Mouse (Mus musculus) lung, postnatal 25 days (tissue): Measurements from ENCODE around the gene Mrpl52.

Experiments used
- DNase-seq: peaks from one replicate; pipeline ENCODE4 v3.0.0; 2022; ENCODE audit warnings: low spot score

Mrpl52 gene

DNA sequence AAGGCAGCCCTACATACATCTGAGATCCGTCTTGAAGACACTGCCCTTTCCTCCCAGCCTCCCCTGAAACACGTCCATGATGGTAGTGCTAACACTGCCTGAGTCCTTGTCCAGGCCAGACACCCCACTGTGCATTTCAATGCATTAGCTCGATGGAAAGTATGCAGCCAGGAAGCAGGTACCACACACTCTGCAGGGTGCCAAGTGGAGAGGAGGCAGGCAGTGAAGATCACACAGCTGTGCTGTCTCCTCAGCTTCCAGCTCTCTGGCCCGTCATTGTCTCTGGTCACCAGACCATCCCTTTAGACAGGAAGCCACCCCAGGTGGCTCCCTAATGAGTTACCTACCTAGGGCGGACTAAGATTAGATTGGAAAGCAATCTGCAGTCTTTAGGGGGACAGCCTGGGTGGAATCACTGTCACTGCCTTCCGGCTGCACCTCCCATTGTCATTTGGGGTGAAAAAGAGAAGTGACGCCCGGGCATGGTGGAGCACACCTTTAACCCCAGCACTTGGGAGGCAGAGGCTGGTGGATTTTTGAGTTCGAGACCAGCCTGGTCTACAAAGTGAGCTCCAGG lies 14.6 kb upstream of the Mrpl52 start:
- DNase-seq, result no peak

DNA sequence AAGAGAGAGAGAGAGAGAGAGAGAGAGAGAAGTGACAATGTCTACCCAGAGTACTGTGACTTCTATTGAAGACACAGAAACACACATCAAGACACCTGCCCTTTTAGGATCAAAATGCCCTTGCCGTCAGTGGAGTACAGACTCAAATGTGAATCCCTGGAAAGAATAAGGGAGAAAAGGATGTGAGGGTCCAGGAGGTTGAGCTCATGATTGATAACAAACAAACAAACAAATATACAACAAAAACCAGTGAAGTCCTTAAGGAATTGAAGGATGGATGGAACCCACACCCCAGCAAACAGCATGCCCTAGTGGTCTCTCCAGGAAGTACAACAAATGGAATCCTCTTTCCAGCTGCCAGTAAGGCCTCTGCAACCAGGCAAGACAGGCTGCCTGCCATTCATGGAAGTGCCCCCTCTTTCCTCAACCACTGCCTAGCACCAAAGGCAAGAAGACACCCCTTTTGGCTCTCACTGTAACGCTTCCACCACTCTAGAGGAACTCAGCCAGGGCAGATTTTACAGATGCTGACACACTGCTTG lies 14.0 kb upstream of the Mrpl52 start:
- DNase-seq, result peak; percentile 75

DNA sequence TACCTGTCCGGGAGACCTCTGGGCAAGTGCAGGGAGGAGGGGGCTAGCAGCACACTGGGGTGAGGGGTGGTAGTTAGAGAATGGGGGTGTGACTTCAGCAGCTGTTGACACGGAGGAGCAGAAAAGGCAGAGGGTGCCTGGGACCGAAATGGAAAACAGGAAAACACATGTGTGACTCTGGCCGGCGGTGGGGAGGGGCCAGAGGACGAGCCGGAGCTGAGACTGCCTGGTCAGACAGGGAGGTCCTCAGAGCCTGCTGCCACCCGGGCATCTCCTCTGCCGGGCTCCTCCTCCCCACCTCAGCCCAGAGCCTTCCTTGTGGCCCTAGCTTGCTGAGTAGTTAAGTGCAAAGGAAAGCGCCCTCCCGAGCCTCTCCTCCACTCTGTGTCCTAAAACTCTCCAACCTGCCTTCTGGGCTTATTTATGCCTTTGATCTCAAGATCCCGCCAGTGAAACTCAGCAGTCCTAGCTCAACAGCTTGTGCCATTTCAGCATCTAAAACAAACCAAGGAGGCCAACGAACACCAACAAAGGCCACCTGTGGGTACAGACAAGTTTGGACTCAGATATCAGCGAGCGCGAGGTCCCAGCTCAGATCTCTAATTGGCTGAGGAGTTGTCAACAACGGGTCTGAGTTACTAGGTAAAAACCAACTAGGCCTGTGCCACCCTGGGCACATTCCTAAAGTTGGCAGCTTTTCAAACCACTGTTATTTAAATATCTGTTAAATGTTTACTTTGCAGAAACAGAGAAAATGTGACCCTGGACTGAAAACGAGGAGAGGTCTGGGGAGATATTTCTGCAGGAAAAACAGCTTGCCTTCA lies 12.6 kb upstream of the Mrpl52 start:
- DNase-seq, result peak; percentile 56

DNA sequence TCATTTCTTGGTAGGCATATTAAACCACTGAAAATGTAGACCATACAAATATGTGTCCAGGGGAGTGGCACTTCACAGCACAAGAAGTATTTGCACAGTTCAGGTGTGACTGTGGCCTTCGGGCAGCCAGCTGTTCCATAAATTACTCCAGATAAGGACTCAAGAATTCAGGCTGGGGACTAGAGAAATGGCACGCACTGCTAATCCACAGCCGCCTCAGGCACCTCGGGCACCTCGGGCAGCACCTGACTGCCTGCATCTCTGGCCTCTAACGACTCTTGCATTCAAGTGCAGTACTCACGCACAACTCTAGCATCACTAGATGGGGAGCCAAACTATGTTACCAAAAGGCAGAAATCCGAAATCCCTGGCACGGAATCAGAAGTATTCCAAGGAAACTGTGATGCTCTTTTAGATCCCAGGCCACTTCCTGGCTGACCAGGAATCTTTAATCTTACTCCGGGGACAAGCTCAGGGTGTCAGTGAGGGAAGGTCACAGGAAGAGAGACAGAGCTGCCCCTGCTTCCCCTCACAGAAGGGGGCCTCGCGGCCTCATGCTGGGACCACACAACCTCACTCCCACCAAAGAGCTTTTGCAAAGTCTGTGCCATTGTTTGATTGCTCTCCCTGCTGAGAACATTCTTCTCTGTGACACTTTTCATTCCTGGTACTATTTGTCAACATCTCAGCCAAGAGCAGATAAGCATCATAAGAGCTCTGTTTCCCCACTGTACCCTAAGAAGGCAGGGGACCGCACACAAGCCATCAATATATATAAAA lies 11.3 kb upstream of the Mrpl52 start:
- DNase-seq, result peak; percentile 62

DNA sequence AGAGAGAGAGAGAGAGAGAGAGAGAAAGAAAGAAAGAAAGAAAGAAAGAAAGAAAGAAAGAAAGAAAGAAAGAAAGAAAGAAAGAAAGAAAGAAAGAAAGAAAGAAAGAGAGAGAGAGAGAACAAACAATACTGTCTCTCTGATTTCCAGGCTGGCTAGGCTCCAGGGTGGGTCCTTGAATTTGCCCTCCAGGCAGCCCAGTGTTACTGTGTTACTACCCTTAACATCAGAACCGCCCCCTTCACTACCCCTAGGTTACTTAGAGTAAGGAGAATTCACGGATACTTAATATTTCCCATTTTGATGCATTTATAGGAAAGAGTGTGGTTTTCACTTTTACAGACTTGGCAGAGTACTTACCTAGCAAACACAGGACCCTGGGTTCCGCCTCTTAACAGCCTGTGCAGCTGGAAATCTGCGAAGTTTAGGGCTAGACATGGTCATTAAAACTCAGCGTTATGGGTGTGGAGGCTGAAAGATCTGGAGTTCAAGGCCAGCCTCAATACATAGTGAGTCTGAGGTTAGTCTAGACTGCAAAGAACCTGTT lies 10.4 kb upstream of the Mrpl52 start:
- DNase-seq, result no peak

DNA sequence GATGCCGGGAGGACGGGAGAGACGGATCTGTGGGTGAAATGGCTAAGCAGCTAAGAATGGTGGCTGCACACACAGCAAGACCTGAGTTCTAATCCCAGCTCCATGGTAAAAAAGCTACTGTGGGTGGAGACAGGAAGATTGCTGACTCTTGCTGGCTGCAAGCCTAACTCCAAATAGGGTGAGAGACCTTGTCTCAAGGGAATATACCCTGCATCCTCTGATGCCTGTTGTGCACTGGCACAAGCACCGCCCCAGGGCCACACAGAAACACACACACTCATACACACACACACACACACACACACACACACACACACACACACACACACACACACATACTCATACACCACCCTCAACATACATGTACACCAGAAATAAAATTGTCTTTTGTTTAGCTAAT lies 9.9 kb upstream of the Mrpl52 start:
- DNase-seq, result no peak

DNA sequence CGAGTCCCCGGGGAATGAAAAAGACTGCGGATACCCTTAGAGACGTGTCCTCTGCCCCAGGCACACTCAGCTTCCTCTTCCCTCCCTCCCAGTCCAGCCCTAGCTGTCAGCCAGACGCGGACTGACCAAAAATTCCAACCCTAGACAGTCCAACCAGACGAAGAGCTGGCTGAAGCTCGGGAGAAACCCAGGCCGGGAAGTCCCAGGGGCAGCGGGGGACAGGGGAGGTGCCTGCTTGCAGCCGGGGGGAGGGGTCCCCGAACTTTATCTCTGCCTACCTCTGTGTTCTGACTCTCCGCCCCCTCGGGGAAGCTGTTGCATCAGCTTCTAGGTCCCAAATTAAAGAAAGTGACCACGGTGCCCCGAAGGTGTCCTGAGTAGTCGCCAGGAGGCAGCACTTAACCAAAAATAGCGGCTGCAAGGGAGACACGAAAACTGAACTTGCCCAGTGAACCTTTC lies 9.1 kb upstream of the Mrpl52 start, which contains the start of gene Slc7a7:
Slc7a7 (minus strand) TSS at position 158 of the 459 bp plus-strand sequence.
- peak; percentile 36 for DNase-seq

DNA sequence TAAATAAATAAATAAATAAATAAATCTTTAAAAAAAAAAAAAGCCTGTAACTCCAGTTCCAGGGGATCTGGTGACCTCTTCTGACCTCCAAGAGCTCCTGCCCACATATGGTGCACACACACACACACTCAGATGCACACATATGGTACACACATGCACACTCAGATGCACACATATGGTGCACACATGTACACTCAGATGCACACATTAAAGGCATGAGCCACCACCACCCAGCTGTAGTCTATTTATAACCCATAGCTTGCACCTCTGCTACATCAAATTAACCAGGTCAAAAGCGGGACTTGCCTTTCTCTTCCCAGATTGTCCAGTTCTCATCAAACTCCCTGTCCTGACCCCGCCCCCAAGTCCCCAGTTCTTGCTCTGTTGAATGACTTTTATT lies 5.7 kb upstream of the Mrpl52 start:
- no peak for DNase-seq

DNA sequence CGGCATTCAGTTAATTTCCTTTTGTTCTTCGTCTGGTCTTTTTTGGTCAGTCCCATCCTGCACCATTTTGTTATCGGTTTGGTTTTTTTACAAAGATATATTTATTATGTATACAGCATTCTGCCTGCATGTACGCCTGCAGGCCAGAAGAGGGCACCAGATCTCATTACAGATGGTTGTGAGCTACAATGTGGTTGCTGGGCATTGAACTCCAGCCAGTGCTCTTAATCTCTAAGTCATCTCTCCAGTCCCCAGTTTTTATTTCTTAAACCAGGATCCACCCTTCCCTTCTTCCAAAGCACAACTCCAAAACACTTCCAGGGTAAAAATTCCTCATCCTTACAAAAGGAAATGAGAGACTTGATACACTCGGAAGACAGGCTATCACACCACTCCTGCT lies 3.3 kb upstream of the Mrpl52 start:
- no peak for DNase-seq

DNA sequence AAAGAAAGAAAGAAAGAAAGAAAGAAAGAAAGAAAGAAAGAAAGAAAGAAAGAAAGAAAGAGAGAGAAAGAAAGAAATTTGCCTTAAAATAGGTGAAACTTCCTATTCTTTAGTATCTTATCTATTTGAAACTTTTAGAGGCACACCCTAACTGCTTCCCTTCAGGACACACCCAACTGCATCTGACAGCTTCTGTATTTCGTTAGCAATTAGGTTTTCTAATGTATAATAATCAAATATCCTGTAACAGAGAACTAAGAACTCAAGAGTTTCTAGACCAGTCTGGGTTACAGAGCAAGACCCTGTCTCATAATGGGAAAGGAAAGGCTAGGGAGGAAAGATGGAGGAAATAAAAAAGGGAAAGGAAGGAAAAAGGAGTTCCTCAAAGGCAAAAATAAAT lies 2.1 kb upstream of the Mrpl52 start:
- no peak for DNase-seq

DNA sequence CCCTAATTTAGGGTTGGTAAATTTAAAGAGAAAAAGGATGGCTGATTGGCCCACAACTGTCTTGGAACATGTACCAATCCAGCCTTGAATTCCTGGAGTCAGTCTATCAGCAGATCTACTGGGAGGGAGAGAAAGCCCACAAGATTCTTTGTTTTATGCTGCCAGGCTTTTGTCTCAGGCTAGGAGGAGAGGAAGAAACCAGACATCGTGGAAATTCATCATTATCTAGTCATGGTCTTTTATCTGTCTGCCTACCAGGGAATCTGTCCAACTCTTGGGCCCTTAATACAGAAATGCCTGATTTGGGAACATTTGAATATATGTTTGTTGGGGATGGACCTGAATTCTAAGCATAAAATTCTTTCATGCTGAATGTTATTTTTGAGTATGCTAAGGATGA lies 1.2 kb upstream of the Mrpl52 start:
- DNase-seq, result no peak

DNA sequence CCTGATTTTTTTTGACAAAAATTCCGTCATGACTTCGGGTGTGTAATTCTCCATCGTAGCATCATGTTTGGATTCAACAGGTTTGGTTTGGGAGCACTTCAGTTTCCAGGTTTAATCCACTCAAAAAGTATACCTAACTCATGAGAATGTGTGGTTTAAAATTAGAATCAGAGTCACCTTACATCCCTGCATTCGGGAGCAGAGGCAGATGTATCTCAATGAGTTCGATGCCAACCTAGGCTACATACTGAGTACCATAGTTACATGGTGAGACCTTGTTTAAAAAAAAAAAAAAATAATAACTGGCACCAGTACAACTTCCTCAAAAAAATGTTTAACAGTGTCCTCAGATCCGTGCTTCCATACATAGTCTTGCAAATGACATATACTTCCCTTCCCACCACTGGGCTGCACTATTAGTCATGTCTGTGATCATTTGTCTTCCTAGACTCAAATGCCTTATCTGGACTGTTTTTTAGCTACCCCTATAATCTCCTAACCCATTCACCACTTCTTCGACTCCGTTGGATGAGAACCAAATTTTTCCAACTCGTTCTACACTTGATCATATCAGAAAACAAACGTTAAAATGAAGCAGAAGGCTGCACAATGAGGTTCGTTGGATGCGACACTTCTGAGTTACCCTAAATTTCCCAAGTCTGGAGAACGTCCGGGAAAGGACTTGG lies 563 bp upstream of the Mrpl52 start:
- no peak for DNase-seq

DNA sequence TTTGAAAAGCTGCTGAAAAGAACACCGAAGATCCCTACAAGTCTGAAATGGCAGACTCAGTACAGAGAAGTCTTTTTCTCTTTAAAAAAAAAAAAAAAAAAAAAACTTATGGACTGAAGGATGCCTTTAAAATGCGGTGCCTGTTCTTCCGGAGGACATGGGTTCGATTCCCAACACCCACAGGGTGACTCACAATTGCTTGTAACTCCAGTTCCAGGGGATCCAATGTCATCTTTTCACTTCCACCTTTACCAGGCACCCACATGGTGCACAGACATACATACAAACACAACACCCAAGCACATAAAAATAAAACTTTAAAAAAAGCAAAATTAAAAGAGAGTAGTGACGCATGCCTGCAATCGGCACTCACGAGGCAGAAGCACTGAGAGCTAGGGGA lies 987 bp downstream of the Mrpl52 start:
- DNase-seq, result no peak

DNA sequence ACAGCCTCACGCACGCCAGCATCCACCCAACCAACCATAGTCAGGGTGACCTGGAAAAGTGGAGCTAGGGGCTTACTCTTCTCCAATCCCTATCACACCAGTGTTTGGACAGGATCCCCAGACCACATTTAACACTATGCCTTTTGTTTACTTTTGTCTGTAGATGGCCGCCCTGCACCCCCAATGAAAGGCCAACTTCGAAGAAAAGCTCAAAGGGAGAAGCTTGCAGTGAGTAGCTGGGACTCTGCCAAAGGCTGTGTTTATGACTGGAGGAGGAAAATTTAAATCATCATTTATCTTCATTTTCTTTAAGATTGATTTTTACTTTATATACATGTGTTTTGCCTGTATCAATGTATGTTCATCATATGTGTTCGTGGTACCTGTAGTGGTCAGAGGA lies 1.7 kb downstream of the Mrpl52 start:
- DNase-seq, result no peak

DNA sequence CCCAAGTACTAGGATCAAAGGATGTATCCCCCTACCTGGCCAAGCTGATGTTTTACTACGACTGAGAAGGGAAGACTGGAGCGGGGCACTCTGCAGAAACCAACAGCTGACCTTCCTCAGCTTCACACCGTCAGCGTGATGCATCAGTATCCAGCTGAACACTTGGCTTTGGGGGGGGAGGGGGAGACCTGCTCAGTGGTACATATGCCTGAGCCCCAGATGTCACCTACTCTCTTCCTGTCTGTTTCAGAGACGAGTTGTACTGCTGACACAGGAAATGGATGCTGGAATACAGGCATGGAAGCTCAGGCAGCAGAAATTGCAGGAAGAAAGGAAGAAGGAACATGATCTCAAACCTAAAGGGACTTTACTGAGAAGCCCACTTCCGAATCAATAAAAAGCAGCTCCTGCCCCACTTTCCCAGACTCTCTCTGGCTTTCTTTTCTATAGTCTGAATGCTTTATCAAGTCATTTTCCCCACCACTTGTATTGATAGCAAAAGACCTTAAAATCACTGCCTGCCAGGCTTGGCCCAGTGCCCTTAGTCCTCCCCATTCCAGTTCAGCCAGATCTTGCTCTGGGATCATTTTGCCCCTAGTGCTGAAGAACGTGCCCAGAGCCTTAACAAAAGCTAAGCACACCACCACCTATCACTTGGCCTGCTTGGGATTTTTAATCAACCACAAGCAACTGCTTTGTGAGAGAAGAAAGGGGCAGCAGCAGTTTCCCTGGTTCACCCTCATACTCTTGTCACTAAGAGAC lies 2.8 kb downstream of the Mrpl52 start:
- no peak for DNase-seq

DNA sequence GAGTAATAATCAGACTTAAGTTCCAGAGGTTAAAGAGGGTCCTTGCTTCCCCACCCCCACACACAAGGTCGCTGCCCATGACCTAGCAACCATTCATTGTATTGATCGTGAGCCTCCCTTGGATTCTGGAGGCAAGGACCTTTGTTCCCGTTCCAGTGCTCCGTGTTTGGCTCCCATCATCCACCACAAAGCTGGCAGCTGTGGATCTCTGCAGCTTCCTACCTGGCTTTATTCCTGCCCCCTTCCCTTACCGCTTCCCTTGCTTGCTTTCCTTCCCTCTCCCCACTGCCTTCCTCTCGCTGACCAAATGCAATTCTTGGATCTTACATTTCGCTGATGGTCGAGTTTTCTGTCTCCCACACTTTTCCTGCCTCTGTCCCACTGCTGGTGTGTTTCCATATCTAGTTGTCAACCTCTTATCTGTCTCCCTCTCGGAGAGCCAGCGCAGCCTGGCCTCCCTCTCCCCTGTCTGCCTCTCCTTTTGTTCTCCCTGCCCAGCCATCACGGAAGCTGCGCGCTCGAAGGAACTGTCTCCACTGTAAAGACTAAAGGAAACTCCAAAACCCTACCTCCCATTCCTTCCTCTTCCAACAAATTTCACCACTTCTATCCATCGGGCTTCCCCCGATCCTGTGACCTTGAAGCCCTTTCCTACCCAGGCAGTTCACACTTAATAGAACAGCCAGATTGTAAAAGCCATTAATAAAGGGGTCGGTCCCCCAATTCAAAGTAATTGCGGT lies 3.9 kb downstream of the Mrpl52 start:
- DNase-seq, result no peak

DNA sequence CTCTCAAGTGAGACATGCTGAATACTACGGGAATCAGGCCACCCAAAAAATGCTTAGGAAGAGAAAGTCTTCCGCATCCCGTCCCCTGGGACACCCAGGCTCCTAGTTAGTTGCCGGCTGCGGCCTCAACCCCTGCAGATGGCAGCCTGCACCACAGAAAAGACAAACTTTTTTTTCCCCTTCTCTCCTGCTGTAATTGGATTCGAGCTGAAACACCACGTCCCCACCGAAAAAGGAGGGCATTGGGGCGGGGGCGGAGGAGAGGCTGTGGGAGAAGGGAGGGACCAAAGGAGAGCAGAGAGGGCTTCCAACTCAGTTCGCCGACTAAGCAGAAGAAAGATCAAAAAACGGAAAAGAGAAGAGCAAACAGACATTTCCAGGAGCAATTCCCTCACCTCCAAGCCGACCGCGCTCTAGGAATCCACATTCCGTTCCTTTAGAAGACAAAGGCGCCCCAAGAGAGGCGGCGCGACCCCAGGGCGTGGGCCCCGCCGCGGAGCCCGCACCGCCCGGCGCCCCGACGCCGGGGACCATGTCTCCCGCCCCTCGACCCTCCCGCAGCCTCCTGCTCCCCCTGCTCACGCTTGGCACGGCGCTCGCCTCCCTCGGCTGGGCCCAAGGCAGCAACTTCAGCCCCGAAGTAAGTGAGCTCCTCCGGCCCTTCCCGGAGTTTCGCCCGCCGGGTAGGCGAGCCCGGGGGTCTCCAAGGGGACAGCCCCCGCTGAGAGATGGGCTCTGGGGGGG lies 4.8 kb downstream of the Mrpl52 start, which contains the start of gene Mmp14:
Mmp14 (plus strand) TSS at position 279 of the 744 bp plus-strand sequence.
- DNase-seq, result peak; percentile 74

DNA sequence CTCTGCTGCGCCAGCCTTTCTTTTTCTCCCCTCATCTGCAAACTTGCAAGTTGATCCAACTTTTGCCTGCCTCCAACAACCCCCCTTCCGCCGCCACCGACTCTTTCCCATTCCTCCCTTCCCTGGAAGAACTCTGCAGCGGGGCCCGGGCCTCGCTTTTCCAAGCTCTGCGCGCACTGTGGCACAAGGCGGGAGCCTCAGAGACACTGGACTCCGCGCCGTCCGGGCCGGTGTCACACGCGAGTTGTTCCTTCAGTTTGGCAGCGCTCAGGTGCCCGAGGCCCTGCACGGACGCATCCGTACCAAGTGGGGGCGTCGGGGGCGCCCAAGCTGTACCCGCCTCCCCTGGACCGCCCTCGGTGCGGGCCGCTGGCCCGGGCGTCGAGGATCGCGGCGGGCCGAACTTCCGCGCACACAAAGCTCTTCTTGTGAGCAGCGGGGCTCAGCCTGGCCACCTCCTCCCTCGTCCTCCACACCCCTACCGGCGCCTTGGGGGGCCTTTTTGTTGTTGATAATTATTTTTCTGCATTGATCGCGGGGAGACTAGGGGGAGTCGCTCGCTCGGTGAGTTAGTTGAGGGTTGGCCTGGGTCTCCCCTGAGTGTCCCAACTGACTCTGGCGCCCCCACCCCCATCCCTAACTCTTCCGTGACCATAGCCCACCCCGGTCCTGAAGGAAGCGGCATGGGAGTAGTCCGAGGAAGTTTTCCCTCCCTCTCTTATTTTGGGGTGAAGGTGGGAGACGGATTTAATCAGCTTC lies 5.5 kb downstream of the Mrpl52 start:
- DNase-seq, result no peak
